Mouse (Mus musculus) stomach, postnatal 0 days (tissue): ENCODE measurements around the gene Mrm1.

Experiments
- CTCF ChIP-seq: IDR thresholded peaks from 2 replicates; pipeline ENCODE4 v1.5.1; 2016; ENCODE audit warnings: antibody characterized with exemption, low read depth, mild to moderate bottlenecking, moderate library complexity
- EP300 ChIP-seq: optimal IDR thresholded peaks from 2 replicates; pipeline ENCODE3; 2016; ENCODE audit warnings: antibody characterized with exemption

DNA sequence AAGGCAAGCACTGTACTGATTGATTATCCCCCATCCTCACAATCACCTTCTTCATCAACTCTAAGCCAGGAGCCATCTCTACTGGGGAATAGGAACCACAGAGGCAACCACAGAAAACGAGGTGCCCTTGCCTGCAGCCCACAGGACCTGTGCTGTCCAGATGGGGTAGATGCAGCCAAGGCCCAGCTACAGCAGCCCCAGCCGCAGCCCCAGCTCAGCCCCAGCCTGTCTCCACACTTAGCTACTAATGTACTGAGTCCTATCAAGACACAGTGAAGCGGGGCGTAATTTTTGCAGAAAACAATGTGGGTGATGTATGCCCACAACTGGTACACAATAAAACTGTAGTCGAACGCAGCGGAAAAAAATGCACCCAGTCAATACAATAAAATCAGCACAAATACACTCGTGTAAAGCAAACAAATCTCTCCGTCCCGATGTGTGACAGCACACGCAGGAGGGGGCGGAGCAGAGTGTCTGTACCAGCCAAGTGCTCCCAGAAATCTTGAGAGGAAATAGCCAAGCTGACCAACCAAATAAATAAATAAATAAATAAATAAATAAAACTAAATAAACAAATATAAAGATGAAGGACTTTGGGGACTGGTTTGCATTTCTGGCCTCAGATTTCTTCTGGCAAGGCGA, 44.3 kb downstream of the Mrm1 start:
- TF ChIP-seq EP300, result no peak
- TF ChIP-seq CTCF, result no peak
